Mouse (Mus musculus) gastrocnemius, adult 2 months (tissue): ENCODE measurements at regions not wholly inside any gene's neighbourhood (a gene's known extent, or its start where the extent isn't known, plus 50 kb on each side); places are given as distances from the start of the nearest gene placed in this dataset.

Experiments used
- DNase-seq: peaks from one replicate; pipeline ENCODE4 v3.0.0; 2022
- H3K27ac ChIP-seq: fragments of 200-600 bp; 2 replicates; pipeline ENCODE4 v1.8.1; 2022; ENCODE audit warnings: mild to moderate bottlenecking
- H3K4me3 ChIP-seq: fragments of 200-600 bp; 2 replicates; pipeline ENCODE4 v1.8.1; 2022; ENCODE audit warnings: mild to moderate bottlenecking, moderate library complexity
- CTCF ChIP-seq: fragments of 200-600 bp; IDR thresholded peaks from 2 replicates; pipeline ENCODE4 v1.8.1; 2022; ENCODE audit warnings: antibody characterized with exemption, mild to moderate bottlenecking, moderate library complexity
- intact Hi-C: fragments of 180-260 bp; cut with DNase I; formaldehyde crosslinking; loops from one replicate; pipeline ENCODE4 v1.15.1; 2025

GRCm38 (mm10) chr9:43387397-43387796 is 76.7 kb downstream of the Trim29 start:
- DNase-seq: no peak
- no peak overlapping the region for H3K4me3 ChIP-seq
- intact Hi-C loops: no loop called here
- H3K27ac ChIP-seq: no peak overlapping the region
- TF ChIP-seq CTCF: no peak

GRCm38 (mm10) chr9:43389491-43390083 is 78.9 kb downstream of the Trim29 start:
- intact Hi-C loops: no loop called here
- no peak for TF ChIP-seq CTCF
- no peak overlapping the region for H3K4me3 ChIP-seq

GRCm38 (mm10) chr9:43392467-43393064 is 81.9 kb downstream of the Trim29 start:
- no peak overlapping the region for H3K4me3 ChIP-seq
- intact Hi-C loops: no loop called here
- no peak for TF ChIP-seq CTCF
- DNase-seq: no peak
- no peak overlapping the region for H3K27ac ChIP-seq

More at GRCm38 (mm10) chr9:43389491-43390083, 78.9 kb downstream of the Trim29 start:
- no peak for DNase-seq
- H3K27ac ChIP-seq: no peak overlapping the region

- Histone ChIP-seq H3K27ac (no peak overlapping the region), H3K4me3 (no peak overlapping the region)
- TF ChIP-seq CTCF: no peak
- intact Hi-C loops: no loop called here
- DNase-seq: no peak
Observed at GRCm38 (mm10) chr9:43394204-43394603, 83.6 kb downstream of the Trim29 start.

- Histone ChIP-seq H3K4me3 (no peak overlapping the region), H3K27ac (no peak overlapping the region)
- TF ChIP-seq CTCF: peak; percentile 47
- no peak for DNase-seq
- intact Hi-C loops: no loop called here
Observed at GRCm38 (mm10) chr9:43395209-43395608, 84.6 kb downstream of the Trim29 start.

- Histone ChIP-seq H3K27ac (no peak overlapping the region), H3K4me3 (no peak overlapping the region)
- no peak for TF ChIP-seq CTCF
- DNase-seq: no peak
- intact Hi-C loops: no loop called here
Observed at GRCm38 (mm10) chr9:43396566-43396965, 85.9 kb downstream of the Trim29 start.

- TF ChIP-seq CTCF: no peak
- Histone ChIP-seq H3K4me3 (no peak overlapping the region), H3K27ac (no peak overlapping the region)
- intact Hi-C loops: no loop called here
- DNase-seq: no peak
Observed at GRCm38 (mm10) chr9:43408493-43408892, 97.8 kb downstream of the Trim29 start.

GRCm38 (mm10) chr9:43412473-43412872 is 101.8 kb downstream of the Trim29 start:
- H3K4me3 ChIP-seq: no peak overlapping the region
- intact Hi-C loops: no loop called here
- no peak overlapping the region for H3K27ac ChIP-seq
- DNase-seq: no peak
- TF ChIP-seq CTCF: no peak

GRCm38 (mm10) chr9:43419993-43420715 is 109.5 kb downstream of the Trim29 start:
- H3K27ac ChIP-seq: no peak overlapping the region
- no peak for DNase-seq
- H3K4me3 ChIP-seq: no peak overlapping the region
- TF ChIP-seq CTCF: no peak
- intact Hi-C loops: no loop called here

GRCm38 (mm10) chr9:43427007-43427406 is 116.4 kb downstream of the Trim29 start:
- intact Hi-C loops: no loop called here
- Histone ChIP-seq H3K4me3 (no peak overlapping the region), H3K27ac (no peak overlapping the region)
- DNase-seq: no peak
- TF ChIP-seq CTCF: no peak

- DNase-seq: no peak
- Histone ChIP-seq H3K4me3 (no peak overlapping the region), H3K27ac (no peak overlapping the region)
- intact Hi-C loops: no loop called here
- TF ChIP-seq CTCF: no peak
Observed at GRCm38 (mm10) chr9:43433953-43434352, 123.3 kb downstream of the Trim29 start.

- Histone ChIP-seq H3K27ac (no peak overlapping the region), H3K4me3 (no peak overlapping the region)
- TF ChIP-seq CTCF: no peak
- DNase-seq: peak; percentile 29
- intact Hi-C loops: no loop called here
Observed at GRCm38 (mm10) chr9:43438476-43438875, 127.8 kb downstream of the Trim29 start.

- DNase-seq: no peak
- no peak overlapping the region for H3K4me3 ChIP-seq
- no peak for TF ChIP-seq CTCF
- intact Hi-C loops: no loop called here
- no peak overlapping the region for H3K27ac ChIP-seq
Observed at GRCm38 (mm10) chr9:43440959-43441510, 130.4 kb downstream of the Trim29 start.
